Comparison of ENCODE assay signal across 7 mouse cellular contexts in the genomic region with DNA sequence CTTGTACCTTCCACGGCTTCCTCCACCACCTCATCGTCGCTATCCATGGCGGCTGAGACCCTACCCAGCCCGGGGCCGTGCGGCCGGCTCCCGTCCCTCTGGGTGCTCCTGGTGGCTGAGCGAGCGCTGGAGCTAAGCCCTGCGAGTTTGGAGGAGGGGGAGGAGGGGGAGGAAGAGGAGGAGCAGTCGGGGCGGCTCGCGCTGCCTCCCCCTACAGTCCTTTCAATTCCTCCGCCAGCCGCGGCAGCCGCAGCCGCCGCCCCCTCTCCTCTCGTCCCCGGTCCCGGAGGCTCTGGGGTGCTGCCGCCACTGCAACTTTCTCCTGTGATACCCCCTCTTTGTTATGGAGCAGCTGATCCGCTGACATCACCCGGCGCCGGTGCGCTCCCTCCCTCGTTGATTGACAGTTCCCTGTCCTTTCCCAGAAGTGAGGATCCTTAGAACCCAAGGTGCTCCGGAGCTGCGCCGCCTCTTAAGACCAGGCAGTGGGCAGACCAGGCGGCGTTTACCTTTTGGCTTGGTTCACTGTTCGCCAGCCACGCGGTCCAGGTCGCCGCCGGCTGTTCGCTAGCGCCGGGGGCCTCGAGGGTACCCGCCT. TPM values are rescaled to one million over a fixed set of nuclear protein-coding genes. Genes with fewer than 3 reads are reported as not detected.
DNase-seq lines count a peak whose midpoint lies in the region; ATAC-seq and TF ChIP-seq lines count a peak whose summit lies in the region.

A gene (minus strand): TSS at position 369 of the 598 bp plus-strand sequence.

- peaks cover 8% of the 10 kb centered on the region; the same call in 1 of the 2 replicates for H3K36me3 ChIP-seq in limb, embryonic 10.5 days
- no peaks in the 10 kb centered on the region for H3K36me3 ChIP-seq in midbrain, embryonic 12.5 days
- H3K36me3 ChIP-seq in small intestine, adult 2 months (ENCODE audit: control insufficient read depth, insufficient read depth, low read length): no peaks in the 10 kb centered on the region

- peaks cover 30% of the 10 kb centered on the region for H3K4me1 ChIP-seq in limb, embryonic 10.5 days
- H3K4me1 ChIP-seq in midbrain, embryonic 12.5 days: peaks cover 24% of the 10 kb centered on the region
- H3K4me1 ChIP-seq in small intestine, adult 2 months (ENCODE audit: control insufficient read depth, insufficient read depth, insufficient read length, low read length): peaks cover 3% of the 10 kb centered on the region; the same call in 1 of the 2 replicates

- no peaks in the 10 kb centered on the region for H3K9me3 ChIP-seq in limb, embryonic 10.5 days (replicated peaks)
- H3K9me3 ChIP-seq in midbrain, embryonic 12.5 days: no peaks in the 10 kb centered on the region

- peak within 1 kb of the TSS; percentile 97 for H3K27ac ChIP-seq in limb, embryonic 10.5 days
- H3K27ac ChIP-seq in midbrain, embryonic 12.5 days (replicated peaks): peak within 1 kb of the TSS; percentile 95
- H3K27ac ChIP-seq in small intestine, adult 2 months (ENCODE audit: insufficient read depth, low read depth, low read length): peak within 1 kb of the TSS; percentile 69

- H3K4me3 ChIP-seq in limb, embryonic 10.5 days: peak within 1 kb of the TSS; percentile 90
- peak within 1 kb of the TSS; percentile 91 for H3K4me3 ChIP-seq in midbrain, embryonic 12.5 days
- H3K4me3 ChIP-seq in small intestine, adult 2 months (ENCODE audit: low read depth, low read length): peak within 1 kb of the TSS; percentile 80

- peak; percentile 70 for TF ChIP-seq POLR2A in small intestine, adult 2 months (IDR thresholded peaks at IDR 0.05; ENCODE audit: low read depth, low read length)

- DNase-seq in adrenal gland, adult 8-10 months: peak; percentile 67
- DNase-seq in embryo, embryonic 11.5 days (ENCODE audit: low read depth, low spot score): peak; percentile 68
- DNase-seq in kidney, adult 11 months: peak; percentile 72
- peak; percentile 83 for DNase-seq in limb, embryonic 10.5 days (ENCODE audit: low spot score)

- H3K4me2 ChIP-seq in midbrain, embryonic 12.5 days (replicated peaks): peak within 1 kb of the TSS; percentile 72

- H3K9ac ChIP-seq in midbrain, embryonic 12.5 days (replicated peaks): peak within 1 kb of the TSS; percentile 92

- WGBS in limb, embryonic 10.5 days: under 1% methylated on average over 47 of the region's 48 CpGs
- WGBS in midbrain, embryonic 12.5 days: under 1% methylated on average over 47 of the region's 48 CpGs
- 1% methylated on average over 45 of the region's 48 CpGs for WGBS in small intestine, adult 2 months

- ATAC-seq in granulocyte monocyte progenitor cell, adult 5-6 weeks (replicated peaks; ENCODE audit: poor library complexity, severe bottlenecking): peak; percentile 38
- peak; percentile 90 for ATAC-seq in midbrain, embryonic 12.5 days (ENCODE audit: low FRiP score, low read depth)

- TF ChIP-seq CTCF in small intestine, adult 2 months (IDR thresholded peaks at IDR 0.05; ENCODE audit: extremely low read depth, insufficient read length, insufficient replicate concordance, low read depth, low read length): no peak

- peaks cover 12% of the 10 kb centered on the region for H3K27me3 ChIP-seq in limb, embryonic 10.5 days (ENCODE audit: low read depth, poor library complexity, severe bottlenecking)
- H3K27me3 ChIP-seq in midbrain, embryonic 12.5 days: peaks cover 14% of the 10 kb centered on the region; the same call in 1 of the 2 replicates
- H3K27me3 ChIP-seq in small intestine, adult 2 months (ENCODE audit: control insufficient read depth, insufficient read depth, low read length): no peaks in the 10 kb centered on the region

RNA-seq across cellular contexts. Expression of the gene that starts here (rescaled TPM):
- 10 to 100 TPM; 52.6 to 77.9 (median 66.4) TPM for total RNA-seq in adrenal gland, adult 8-10 months (2022)
- 37.3 and 41.6 TPM in 2 replicates for total RNA-seq in granulocyte monocyte progenitor cell, adult 5-6 weeks (2014; fragmentation: Nextera tagmentation)
- total RNA-seq in granulocyte monocyte progenitor cell, adult 5-6 weeks (2017): 26.5 and 29.9 TPM in 2 replicates
- polyA plus RNA-seq in limb, embryonic 10.5 days (2016; fragmentation: Nextera tagmentation; extraction: Ambion mirVana): 2.7 and 4.8 TPM in 2 replicates
- 3.5 and 4.4 TPM in 2 replicates for polyA plus RNA-seq in midbrain, embryonic 12.5 days (2016; fragmentation: Nextera tagmentation; extraction: Ambion mirVana)
- polyA plus RNA-seq in small intestine, adult 2 months (2012; rRNA removed): 4.3 and 8.9 TPM in 2 replicates

Comparison
In these comparisons a context has a peak if more than half of its experiments do, and no peak if none do; other contexts are left out.
1. Peak in every context shown above with its lines: DNase-seq, ATAC-seq, H3K4me3 ChIP-seq and H3K27ac ChIP-seq.